Mouse (Mus musculus) gastrocnemius, adult 2 months (tissue): ENCODE measurements around the gene Sbk1. TPM values are rescaled to one million over a fixed set of nuclear protein-coding genes. Genes with fewer than 3 reads are reported as not detected.
A peak's percentile ranks its signal among the peaks of the same experiment; 100 is the strongest.

ENCODE experiments used
- DNase-seq: peaks from one replicate; pipeline ENCODE4 v3.0.0; 2022
- H3K27ac ChIP-seq: fragments of 200-600 bp; 2 replicates; pipeline ENCODE4 v1.8.1; 2022; ENCODE audit warnings: mild to moderate bottlenecking
- H3K4me3 ChIP-seq: fragments of 200-600 bp; 2 replicates; pipeline ENCODE4 v1.8.1; 2022; ENCODE audit warnings: mild to moderate bottlenecking, moderate library complexity
- CTCF ChIP-seq: fragments of 200-600 bp; IDR thresholded peaks from 2 replicates; pipeline ENCODE4 v1.8.1; 2022; ENCODE audit warnings: antibody characterized with exemption, mild to moderate bottlenecking, moderate library complexity
- intact Hi-C: fragments of 180-260 bp; cut with DNase I; formaldehyde crosslinking; loops from one replicate; pipeline ENCODE4 v1.15.1; 2025
- total RNA-seq, 2 experiments: library from RNA; stranded (reverse); gene quantifications; 2 replicates each; pipeline ENCODE4 v1.2.3; 2021

The Sbk1 gene
- total RNA-seq, 2 experiments from 2014 or later = 13.6 to 21.9 TPM

- DNase-seq = peak; percentile 52
- Histone ChIP-seq H3K27ac (peak overlapping the region; percentile 96), H3K4me3 (peak overlapping the region; percentile 82)
- intact Hi-C loops = no loop called here
- no peak for TF ChIP-seq CTCF
These were observed 23.7 kb upstream of the Sbk1 start for GRCm38 (mm10) chr7:126248641-126249141.

- DNase-seq = no peak
- TF ChIP-seq CTCF = no peak
- Histone ChIP-seq H3K4me3 (peak overlapping the region; percentile 82), H3K27ac (peak overlapping the region; percentile 96)
- intact Hi-C loops = no loop called here
These were observed 23.3 kb upstream of the Sbk1 start for GRCm38 (mm10) chr7:126249146-126249545.

GRCm38 (mm10) chr7:126249986-126250385 is 22.4 kb upstream of the Sbk1 start:
- intact Hi-C loops = no loop called here
- Histone ChIP-seq H3K27ac (peak overlapping the region; percentile 96), H3K4me3 (peak overlapping the region; percentile 82)
- peak; percentile 51 for DNase-seq
- no peak for TF ChIP-seq CTCF

GRCm38 (mm10) chr7:126250481-126250880 is 21.9 kb upstream of the Sbk1 start:
- 0 out of 2 replicates have a peak, but pooled peaks have one; percentile 8 for TF ChIP-seq CTCF
- DNase-seq = peak; percentile 88
- Histone ChIP-seq H3K27ac (peak overlapping the region; percentile 96), H3K4me3 (peak overlapping the region; percentile 82)
- intact Hi-C loops = no loop called here

GRCm38 (mm10) chr7:126251698-126252097 is 20.7 kb upstream of the Sbk1 start:
- peak overlapping the region; percentile 96 for H3K27ac ChIP-seq
- peak; percentile 87 for DNase-seq
- intact Hi-C loops = no loop called here
- H3K4me3 ChIP-seq = peak overlapping the region; percentile 82
- no peak for TF ChIP-seq CTCF

GRCm38 (mm10) chr7:126252230-126252629 is 20.2 kb upstream of the Sbk1 start:
- TF ChIP-seq CTCF = no peak
- intact Hi-C loops = no loop called here
- Histone ChIP-seq H3K4me3 (peak overlapping the region; percentile 82), H3K27ac (peak overlapping the region; percentile 96)
- no peak for DNase-seq

GRCm38 (mm10) chr7:126260280-126261210 is 11.9 kb upstream of the Sbk1 start:
- peak; percentile 98; the same call in 1 of the 2 replicates for TF ChIP-seq CTCF
- peak; percentile 67 for DNase-seq
- Histone ChIP-seq H3K27ac (no peak overlapping the region), H3K4me3 (no peak overlapping the region)
- intact Hi-C loops = loop anchor here (1.0 kb wide), 1 partner anchor 38 kb away; no protein-coding TSS in a partner anchor

- no peak for DNase-seq
- TF ChIP-seq CTCF = no peak
- no peak overlapping the region for H3K4me3 ChIP-seq
- intact Hi-C loops = loop anchor here (1.0 kb wide), 1 partner anchor 36 kb away; no protein-coding TSS in a partner anchor
- no peak overlapping the region for H3K27ac ChIP-seq
These were observed 10.6 kb upstream of the Sbk1 start for GRCm38 (mm10) chr7:126261823-126262222.

GRCm38 (mm10) chr7:126263964-126264363 is 8.5 kb upstream of the Sbk1 start:
- TF ChIP-seq CTCF = no peak
- no peak for DNase-seq
- H3K27ac ChIP-seq = no peak overlapping the region
- no peak overlapping the region for H3K4me3 ChIP-seq
- intact Hi-C loops = no loop called here

GRCm38 (mm10) chr7:126265949-126266348 is 6.5 kb upstream of the Sbk1 start:
- no peak for TF ChIP-seq CTCF
- DNase-seq = peak; percentile 82
- intact Hi-C loops = no loop called here
- peak overlapping the region; percentile 10; the same call in 1 of the 2 replicates for H3K27ac ChIP-seq
- H3K4me3 ChIP-seq = peak overlapping the region; percentile 19; the same call in 1 of the 2 replicates

- intact Hi-C loops = no loop called here
- Histone ChIP-seq H3K27ac (peak overlapping the region; percentile 20; the same call in 1 of the 2 replicates), H3K4me3 (peak overlapping the region; percentile 19; the same call in 1 of the 2 replicates)
- no peak for DNase-seq
- TF ChIP-seq CTCF = no peak
These were observed 6.0 kb upstream of the Sbk1 start for GRCm38 (mm10) chr7:126266372-126266870.

- no peak overlapping the region for H3K4me3 ChIP-seq
- TF ChIP-seq CTCF = no peak
- no peak for DNase-seq
- peak overlapping the region; percentile 1; the same call in 1 of the 2 replicates for H3K27ac ChIP-seq
- intact Hi-C loops = no loop called here
These were observed 4.8 kb upstream of the Sbk1 start for GRCm38 (mm10) chr7:126267606-126268005.
